Mouse (Mus musculus): Measurements from ENCODE around the gene Csnk1g2. TPM values are rescaled to one million over a fixed set of nuclear protein-coding genes. Genes with fewer than 3 reads are reported as not detected.
A peak's percentile ranks its signal among the peaks of the same experiment; 100 is the strongest.
"Not testable (repeated sequence)": the region's sequence is repeated elsewhere in the genome, so short reads cannot be mapped to it uniquely, and the experiment has no call there.

Csnk1g2 gene
- polyA plus RNA-seq, 1 experiment from 2014 or later: 190 TPM

DNA sequence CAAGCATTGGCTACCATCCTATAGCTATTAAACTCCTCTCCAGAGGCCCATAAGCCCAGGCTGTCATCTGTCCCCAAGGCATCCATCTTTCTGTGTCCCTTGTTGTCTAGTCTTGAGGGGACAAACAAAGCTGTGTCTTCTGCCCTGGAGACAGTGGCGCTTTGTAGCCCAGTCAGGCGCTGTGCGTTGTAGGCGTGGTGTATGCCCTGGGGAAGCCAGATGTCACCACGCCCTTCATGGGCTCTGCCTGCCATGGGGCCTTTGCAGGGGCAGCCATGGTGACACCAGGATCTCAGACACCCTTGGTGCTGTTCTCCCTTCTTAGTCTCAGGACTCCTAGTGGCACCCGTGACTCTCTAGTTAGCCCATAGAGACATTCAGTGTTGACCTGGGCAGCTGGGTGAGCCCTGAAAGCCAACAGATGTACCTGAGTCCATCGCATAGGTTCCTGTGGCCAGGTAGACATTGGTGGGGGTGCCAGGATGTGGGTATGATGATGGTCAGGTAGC lies 18.6 kb upstream of the Csnk1g2 start:
- peak overlapping the region; percentile 88 for H3K4me3 ChIP-seq (replicated peaks)
- no peak overlapping the region for H3K27ac ChIP-seq (replicated peaks)
- peaks cover 28% of the 10 kb centered on the region for H3K4me1 ChIP-seq
- ATAC-seq (ENCODE audit: insufficient number of reproducible peaks, low FRiP score, low TSS enrichment, low read depth): no peak
- H3K27me3 ChIP-seq: no peaks in the 10 kb centered on the region
- H3K36me3 ChIP-seq: peaks cover 33% of the 10 kb centered on the region
- H3K9ac ChIP-seq: peak overlapping the region; percentile 53; the same call in 1 of the 2 replicates
- 76% methylated on average over 7 of the region's 7 CpGs for WGBS
- H3K9me3 ChIP-seq (replicated peaks): no peaks in the 10 kb centered on the region
- H3K4me2 ChIP-seq (replicated peaks): peak overlapping the region; percentile 76

DNA sequence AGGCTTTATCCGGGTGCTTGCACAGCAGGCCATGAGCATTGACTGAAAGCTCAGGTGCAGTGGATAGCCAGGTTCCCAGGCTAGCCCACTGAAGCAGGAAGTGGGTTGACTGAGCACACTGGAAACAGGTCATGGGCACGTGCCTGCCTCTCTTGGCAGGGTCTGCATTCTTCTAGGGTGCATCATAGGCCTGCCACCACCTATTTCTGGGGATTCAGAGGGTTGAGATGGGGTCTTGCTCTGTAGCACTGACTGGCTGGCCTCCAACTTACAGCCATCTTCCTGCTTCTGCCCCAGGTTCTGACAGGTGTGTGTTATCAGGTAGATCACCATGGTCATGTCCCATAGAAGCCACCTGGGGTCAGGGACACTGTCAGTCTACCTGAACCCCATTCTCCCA lies 17.6 kb upstream of the Csnk1g2 start:
- Histone ChIP-seq H3K9me3 (replicated peaks) (no peaks in the 10 kb centered on the region), H3K27ac (replicated peaks) (no peak overlapping the region), H3K27me3 (no peaks in the 10 kb centered on the region), H3K4me2 (replicated peaks) (no peak overlapping the region), H3K9ac (no peak overlapping the region), H3K4me3 (replicated peaks) (no peak overlapping the region), H3K36me3 (peaks cover 42% of the 10 kb centered on the region), H3K4me1 (peaks cover 28% of the 10 kb centered on the region)
- no peak for ATAC-seq (ENCODE audit: insufficient number of reproducible peaks, low FRiP score, low TSS enrichment, low read depth)
- WGBS: 87% methylated on average over 2 of the region's 2 CpGs

DNA sequence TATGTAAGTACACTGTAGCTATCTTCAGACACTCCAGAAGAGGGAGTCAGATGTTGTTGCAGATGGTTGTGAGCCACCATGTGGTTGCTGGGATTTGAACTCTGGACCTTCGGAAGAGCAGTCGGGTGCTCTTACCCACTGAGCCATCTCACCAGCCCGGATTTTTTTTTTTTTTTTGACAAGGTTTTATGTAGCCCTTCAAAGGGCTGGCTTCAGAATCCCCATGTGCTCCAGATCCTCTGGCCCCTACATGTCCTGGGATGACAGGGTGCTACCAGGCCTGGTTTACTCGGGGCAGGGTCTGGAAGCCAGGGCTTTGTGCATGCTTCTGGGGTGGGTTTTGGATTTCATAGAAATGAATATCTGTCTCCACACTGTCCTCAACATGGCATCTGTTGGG lies 16.9 kb upstream of the Csnk1g2 start, which contains the start of gene Gm49322:
Gm49322 (plus strand) TSS at position 301 of the 400 bp plus-strand sequence.
- H3K27ac ChIP-seq (replicated peaks); H3K9me3 ChIP-seq (replicated peaks); H3K4me2 ChIP-seq (replicated peaks); ATAC-seq (ENCODE audit: insufficient number of reproducible peaks, low FRiP score, low TSS enrichment, low read depth); H3K4me3 ChIP-seq (replicated peaks); H3K9ac ChIP-seq; H3K27me3 ChIP-seq: not testable (repeated sequence)
- Histone ChIP-seq H3K4me1 (peaks cover 28% of the 10 kb centered on the region), H3K36me3 (peaks cover 49% of the 10 kb centered on the region)
- WGBS: 78% methylated on average over 4 of the region's 4 CpGs

DNA sequence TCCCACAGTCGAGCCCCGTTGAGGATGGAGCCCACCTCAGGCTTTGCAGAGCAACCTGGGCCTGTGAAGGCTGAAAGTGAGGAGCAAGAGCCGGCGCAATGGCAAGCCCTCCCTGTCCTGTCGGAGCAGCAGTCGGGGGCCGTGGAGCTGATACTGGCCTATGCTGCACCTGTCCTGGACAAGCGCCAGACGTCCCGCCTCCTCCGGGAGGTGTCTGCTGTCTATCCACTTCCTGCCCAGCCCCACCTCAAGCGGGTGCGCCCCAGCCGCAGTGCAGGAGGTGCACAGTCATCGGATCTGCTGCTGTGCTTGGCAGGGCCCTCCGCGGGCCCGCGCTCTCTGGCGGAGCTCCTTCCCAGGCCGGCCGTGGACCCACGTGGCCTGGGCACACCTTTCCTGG lies 16.3 kb upstream of the Csnk1g2 start:
- Histone ChIP-seq H3K36me3 (peaks cover 52% of the 10 kb centered on the region), H3K9me3 (replicated peaks) (no peaks in the 10 kb centered on the region), H3K27ac (replicated peaks) (no peak overlapping the region; the same call in 1 of the 2 replicates), H3K27me3 (no peaks in the 10 kb centered on the region), H3K4me2 (replicated peaks) (no peak overlapping the region), H3K4me1 (peaks cover 28% of the 10 kb centered on the region), H3K9ac (no peak overlapping the region), H3K4me3 (replicated peaks) (no peak overlapping the region)
- 87% methylated on average over 23 of the region's 23 CpGs for WGBS
- no peak for ATAC-seq (ENCODE audit: insufficient number of reproducible peaks, low FRiP score, low TSS enrichment, low read depth)

DNA sequence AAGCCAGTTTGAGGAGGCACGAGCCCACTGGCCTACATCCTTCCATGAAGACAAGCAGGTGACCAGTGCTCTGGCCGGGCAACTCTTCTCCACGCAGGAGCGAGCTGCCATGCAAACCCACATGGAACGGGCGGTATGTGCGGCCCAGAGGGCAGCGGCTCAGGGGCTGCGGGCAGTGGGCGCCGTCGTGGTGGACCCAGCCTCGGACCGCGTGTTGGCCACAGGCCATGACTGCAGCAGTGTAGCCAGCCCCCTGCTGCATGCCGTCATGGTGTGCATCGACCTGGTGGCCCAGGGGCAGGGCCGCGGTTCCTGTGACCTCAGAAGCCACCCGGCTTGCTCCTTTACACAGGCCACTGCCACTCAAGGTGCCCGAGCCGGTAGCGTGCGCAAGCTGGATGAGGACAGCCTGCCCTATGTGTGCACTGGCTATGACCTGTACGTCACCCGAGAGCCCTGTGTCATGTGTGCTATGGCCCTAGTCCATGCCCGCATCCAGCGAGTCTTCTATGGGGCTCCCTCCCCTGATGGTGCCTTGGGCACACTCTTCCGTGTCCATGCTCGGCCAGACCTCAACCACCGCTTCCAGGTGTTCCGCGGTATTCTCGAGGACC lies 15.8 kb upstream of the Csnk1g2 start:
- no peak overlapping the region for H3K27ac ChIP-seq (replicated peaks)
- 93% methylated on average over 34 of the region's 34 CpGs for WGBS
- H3K9me3 ChIP-seq (replicated peaks): no peaks in the 10 kb centered on the region
- H3K4me3 ChIP-seq (replicated peaks): no peak overlapping the region
- peaks cover 28% of the 10 kb centered on the region for H3K4me1 ChIP-seq
- no peak overlapping the region for H3K9ac ChIP-seq
- no peak overlapping the region for H3K4me2 ChIP-seq (replicated peaks)
- ATAC-seq (ENCODE audit: insufficient number of reproducible peaks, low FRiP score, low TSS enrichment, low read depth): no peak
- no peaks in the 10 kb centered on the region for H3K27me3 ChIP-seq
- peaks cover 57% of the 10 kb centered on the region for H3K36me3 ChIP-seq

DNA sequence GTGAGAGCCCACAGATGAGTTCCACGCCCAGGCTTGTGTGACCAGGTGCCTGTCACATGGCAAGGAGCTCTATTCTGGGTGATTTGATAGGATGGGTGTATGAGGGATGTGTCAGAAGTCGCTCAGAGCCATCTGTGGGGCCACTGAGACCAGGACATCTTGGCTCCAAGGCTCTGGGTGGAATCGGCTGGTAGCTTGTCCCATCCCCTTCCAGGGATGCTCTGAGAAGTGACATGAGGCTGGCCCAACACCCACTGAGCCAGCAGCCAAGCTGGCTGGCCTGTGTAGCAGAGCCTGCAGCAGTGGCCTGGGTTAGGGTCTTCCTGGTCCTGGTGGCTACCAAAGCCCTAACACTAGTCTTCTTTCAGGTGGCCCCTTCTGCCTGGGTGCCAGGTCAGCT lies 14.2 kb upstream of the Csnk1g2 start:
- H3K9me3 ChIP-seq (replicated peaks): no peaks in the 10 kb centered on the region
- no peak overlapping the region for H3K4me3 ChIP-seq (replicated peaks)
- H3K27ac ChIP-seq (replicated peaks): no peak overlapping the region
- H3K9ac ChIP-seq: no peak overlapping the region
- no peaks in the 10 kb centered on the region for H3K27me3 ChIP-seq
- H3K4me2 ChIP-seq (replicated peaks): no peak overlapping the region
- H3K4me1 ChIP-seq: peaks cover 21% of the 10 kb centered on the region
- no peak for ATAC-seq (ENCODE audit: insufficient number of reproducible peaks, low FRiP score, low TSS enrichment, low read depth)
- WGBS: 86% methylated on average over 3 of the region's 3 CpGs
- peaks cover 70% of the 10 kb centered on the region for H3K36me3 ChIP-seq

DNA sequence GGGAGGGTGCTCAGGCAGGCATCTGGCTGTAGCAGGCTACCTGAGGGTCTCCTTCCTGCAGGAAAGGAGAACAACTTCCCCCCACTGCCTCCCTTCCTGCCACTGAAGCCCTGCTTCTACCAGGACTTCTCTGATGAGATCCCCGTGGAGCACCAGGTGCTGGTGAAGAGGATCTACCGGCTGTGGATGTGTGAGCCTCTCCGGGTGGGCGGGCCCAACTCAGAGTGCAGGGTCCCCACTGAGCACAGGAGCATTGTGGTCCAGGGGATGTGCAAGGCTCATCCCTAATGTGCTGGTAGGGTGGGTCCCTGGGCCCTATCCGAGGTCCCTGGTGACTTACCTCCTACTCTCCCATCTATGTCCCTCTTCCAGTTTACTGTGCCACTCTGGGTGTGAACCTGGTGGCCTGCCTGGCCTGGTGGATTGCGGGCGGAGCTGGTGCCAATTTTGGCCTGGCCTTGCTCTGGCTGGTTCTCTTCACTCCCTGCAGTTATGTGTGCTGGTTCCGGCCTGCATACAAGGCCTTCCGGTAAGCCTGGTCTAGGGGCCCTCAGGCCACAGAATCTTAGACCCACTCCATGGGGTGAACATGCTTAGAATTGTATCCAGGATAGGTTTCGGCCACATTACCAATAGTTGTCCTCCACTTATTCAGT lies 13.2 kb upstream of the Csnk1g2 start:
- Histone ChIP-seq H3K4me2 (replicated peaks) (no peak overlapping the region), H3K9me3 (replicated peaks) (no peaks in the 10 kb centered on the region), H3K9ac (no peak overlapping the region), H3K27ac (replicated peaks) (no peak overlapping the region), H3K36me3 (peaks cover 79% of the 10 kb centered on the region), H3K27me3 (no peaks in the 10 kb centered on the region), H3K4me1 (peaks cover 11% of the 10 kb centered on the region), H3K4me3 (replicated peaks) (no peak overlapping the region)
- ATAC-seq (ENCODE audit: insufficient number of reproducible peaks, low FRiP score, low TSS enrichment, low read depth): no peak
- 89% methylated on average over 10 of the region's 10 CpGs for WGBS

DNA sequence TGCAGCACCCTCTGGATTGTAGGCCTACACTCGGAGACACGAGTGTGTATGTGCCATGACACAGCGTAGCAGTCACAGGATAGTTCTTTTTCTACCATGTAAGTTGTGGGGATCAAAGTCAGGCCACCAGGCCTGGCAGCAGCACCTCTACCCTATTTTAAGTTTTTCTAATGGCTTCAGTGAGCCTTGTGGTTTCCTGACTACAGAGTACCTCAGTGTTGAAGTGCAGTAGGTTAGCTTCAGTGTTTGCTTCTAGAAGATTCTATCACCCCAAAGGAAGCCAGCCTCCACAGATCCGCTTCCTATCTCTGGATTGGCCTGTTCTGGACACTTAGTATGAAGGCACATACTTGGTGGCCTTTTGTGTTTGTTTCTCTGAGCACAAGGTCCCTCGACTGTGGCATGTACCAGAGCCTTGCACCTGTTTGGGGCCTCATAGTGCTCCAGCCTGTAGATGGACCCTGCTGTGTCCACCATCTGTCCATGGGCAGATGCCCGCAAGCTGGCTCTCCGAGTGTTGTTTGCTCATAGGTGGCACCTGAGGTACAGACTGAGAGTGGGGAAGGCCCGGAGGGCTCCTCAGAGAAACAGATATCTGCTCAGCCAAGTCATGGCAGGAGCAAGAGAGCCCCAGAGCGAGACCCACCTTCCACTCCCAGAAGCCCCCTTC lies 12.4 kb upstream of the Csnk1g2 start:
- Histone ChIP-seq H3K4me1 (0 out of 2 replicates have a peak, but pooled peaks cover 8% of the 10 kb centered on the region), H3K4me2 (replicated peaks) (no peak overlapping the region), H3K4me3 (replicated peaks) (no peak overlapping the region), H3K27me3 (no peaks in the 10 kb centered on the region), H3K27ac (replicated peaks) (no peak overlapping the region), H3K36me3 (peaks cover 88% of the 10 kb centered on the region), H3K9me3 (replicated peaks) (no peaks in the 10 kb centered on the region), H3K9ac (no peak overlapping the region)
- no peak for ATAC-seq (ENCODE audit: insufficient number of reproducible peaks, low FRiP score, low TSS enrichment, low read depth)
- WGBS: 88% methylated on average over 9 of the region's 9 CpGs

DNA sequence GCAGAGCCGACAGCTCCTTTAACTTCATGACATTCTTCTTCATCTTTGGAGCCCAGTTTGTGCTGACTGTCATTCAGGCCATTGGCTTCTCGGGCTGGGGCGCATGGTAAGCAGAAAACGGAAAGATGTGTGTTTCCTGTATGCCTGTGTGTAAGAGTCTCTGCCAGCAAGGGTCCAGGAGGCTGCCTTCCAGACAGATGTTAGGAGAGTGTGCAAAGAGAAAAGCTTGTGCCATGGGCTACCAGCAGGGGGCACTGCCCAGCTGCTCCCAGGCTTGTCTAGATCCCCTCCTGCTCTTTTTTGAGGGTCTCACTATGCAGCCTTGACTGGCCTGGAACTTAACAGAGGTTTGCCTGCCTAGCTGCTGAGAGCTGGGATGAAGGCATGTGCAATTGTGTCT lies 11.6 kb upstream of the Csnk1g2 start:
- Histone ChIP-seq H3K27ac (replicated peaks) (no peak overlapping the region), H3K4me2 (replicated peaks) (no peak overlapping the region), H3K4me3 (replicated peaks) (no peak overlapping the region), H3K9me3 (replicated peaks) (no peaks in the 10 kb centered on the region), H3K27me3 (no peaks in the 10 kb centered on the region), H3K36me3 (peaks cover 93% of the 10 kb centered on the region), H3K9ac (no peak overlapping the region), H3K4me1 (0 out of 2 replicates have a peak, but pooled peaks cover 7% of the 10 kb centered on the region)
- WGBS: 59% methylated on average over 4 of the region's 4 CpGs
- 0 out of 2 replicates have a peak, but pooled peaks have one; percentile 9 for ATAC-seq (ENCODE audit: insufficient number of reproducible peaks, low FRiP score, low TSS enrichment, low read depth)

DNA sequence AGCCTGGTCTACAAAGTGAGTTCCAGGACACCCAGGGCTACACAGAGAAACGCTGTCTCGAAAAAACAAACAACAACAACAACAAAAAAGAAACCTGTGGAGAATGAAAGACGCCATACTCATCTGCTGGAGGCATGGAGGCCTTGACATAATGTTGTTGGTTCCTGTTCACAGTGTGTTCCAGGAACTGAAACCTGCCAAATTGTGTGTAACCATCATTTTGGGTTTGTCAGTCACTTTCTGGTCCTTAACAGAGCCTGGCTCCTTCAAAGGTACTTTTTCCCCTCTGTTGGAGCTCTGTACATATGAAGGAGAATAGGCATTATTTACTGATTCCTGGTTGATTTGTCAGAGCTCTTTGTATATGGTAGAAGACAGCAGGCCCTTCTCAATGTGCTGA lies 10.7 kb upstream of the Csnk1g2 start:
- Histone ChIP-seq H3K36me3 (peaks cover 90% of the 10 kb centered on the region), H3K4me2 (replicated peaks) (no peak overlapping the region), H3K4me3 (replicated peaks) (no peak overlapping the region), H3K27me3 (no peaks in the 10 kb centered on the region), H3K4me1 (no peaks in the 10 kb centered on the region), H3K9ac (no peak overlapping the region), H3K27ac (replicated peaks) (no peak overlapping the region), H3K9me3 (replicated peaks) (no peaks in the 10 kb centered on the region)
- no peak for ATAC-seq (ENCODE audit: insufficient number of reproducible peaks, low FRiP score, low TSS enrichment, low read depth)
- WGBS: 95% methylated on average over 3 of the region's 3 CpGs

DNA sequence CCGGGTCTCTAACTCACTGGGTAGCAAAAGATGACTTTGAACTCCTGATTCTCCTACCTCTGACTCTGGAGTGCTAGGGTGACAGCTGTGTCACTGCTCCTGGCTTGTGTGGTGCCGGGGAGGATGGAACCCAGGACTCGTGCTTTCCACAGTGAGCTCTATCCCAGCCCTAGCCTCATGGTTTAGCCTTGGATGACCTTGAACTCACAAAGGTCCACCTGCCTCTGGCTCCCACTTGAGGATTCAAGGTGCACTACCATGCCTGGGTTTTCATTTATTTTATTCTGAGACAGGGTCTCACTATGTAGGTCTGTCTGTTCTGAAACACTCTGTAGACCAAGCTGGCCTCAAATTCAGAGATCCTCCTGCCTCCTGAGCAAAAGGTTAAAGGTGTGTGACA lies 8.8 kb upstream of the Csnk1g2 start:
- no peak overlapping the region for H3K27ac ChIP-seq (replicated peaks)
- no peaks in the 10 kb centered on the region for H3K9me3 ChIP-seq (replicated peaks)
- no peak overlapping the region for H3K4me3 ChIP-seq (replicated peaks)
- H3K4me1 ChIP-seq: no peaks in the 10 kb centered on the region
- WGBS: 80% methylated on average over 3 of the region's 3 CpGs
- no peak for ATAC-seq (ENCODE audit: insufficient number of reproducible peaks, low FRiP score, low TSS enrichment, low read depth)
- no peaks in the 10 kb centered on the region for H3K27me3 ChIP-seq
- H3K36me3 ChIP-seq: peaks cover 70% of the 10 kb centered on the region
- H3K4me2 ChIP-seq (replicated peaks): no peak overlapping the region
- H3K9ac ChIP-seq: no peak overlapping the region
